Mouse (Mus musculus): ENCODE results near the gene Tmem191c.

Tmem191c gene

GRCm38 (mm10) chr16:17331855-17332254 is 56.0 kb downstream of the Tmem191c start:
- no peak for DNase-seq

Data from kidney, adult 11 months (tissue).